Mouse (Mus musculus): ENCODE data around the gene Mustn1. TPM values are rescaled to one million over a fixed set of nuclear protein-coding genes. Genes with fewer than 3 reads are reported as not detected.

Mustn1 gene
- polyA plus RNA-seq, 1 experiment from 2014 or later, result 24.7 TPM

- Histone ChIP-seq H3K27me3 (replicated peaks; ENCODE audit: control insufficient read depth, insufficient read depth, low read length) (no peaks in the 10 kb centered on the region), H3K4me1 (replicated peaks; ENCODE audit: control insufficient read depth, insufficient read depth, low read length) (peaks cover 1% of the 10 kb centered on the region; the same call in 1 of the 2 replicates), H3K4me3 (ENCODE audit: low read depth, low read length) (no peak overlapping the region), H3K36me3 (ENCODE audit: control insufficient read depth, insufficient read depth) (no peaks in the 10 kb centered on the region), H3K9ac (ENCODE audit: low read depth, low read length) (no peak overlapping the region), H3K9me3 (ENCODE audit: control insufficient read depth) (no peaks in the 10 kb centered on the region), H3K4me2 (replicated peaks; ENCODE audit: low read depth) (no peak overlapping the region), H3K27ac (ENCODE audit: low read depth, low read length) (no peak overlapping the region)
- TF ChIP-seq CTCF (IDR thresholded peaks at IDR 0.05; ENCODE audit: low read depth), result no peak
- 47% methylated on average over 10 of the region's 10 CpGs for WGBS
- ATAC-seq, result peak; percentile 65
Observed at GRCm38 (mm10) chr14:30856885-30857507, 22.0 kb upstream of the Mustn1 start.

GRCm38 (mm10) chr14:30857990-30858389, 21.0 kb upstream of the Mustn1 start:
- H3K27me3 ChIP-seq (replicated peaks; ENCODE audit: control insufficient read depth, insufficient read depth, low read length), result no peaks in the 10 kb centered on the region
- WGBS, result 82% methylated on average over 4 of the region's 4 CpGs
- peak; percentile 71 for TF ChIP-seq CTCF (IDR thresholded peaks at IDR 0.05; ENCODE audit: low read depth)
- no peaks in the 10 kb centered on the region for H3K36me3 ChIP-seq (ENCODE audit: control insufficient read depth, insufficient read depth)
- H3K4me3 ChIP-seq (ENCODE audit: low read depth, low read length), result no peak overlapping the region
- H3K4me2 ChIP-seq (replicated peaks; ENCODE audit: low read depth), result no peak overlapping the region
- no peaks in the 10 kb centered on the region for H3K9me3 ChIP-seq (ENCODE audit: control insufficient read depth)
- H3K9ac ChIP-seq (ENCODE audit: low read depth, low read length), result no peak overlapping the region
- ATAC-seq, result no peak
- peaks cover 3% of the 10 kb centered on the region; the same call in 1 of the 2 replicates for H3K4me1 ChIP-seq (replicated peaks; ENCODE audit: control insufficient read depth, insufficient read depth, low read length)
- no peak overlapping the region for H3K27ac ChIP-seq (ENCODE audit: low read depth, low read length)

- peak overlapping the region; percentile 17; the same call in 1 of the 2 replicates for H3K9ac ChIP-seq (ENCODE audit: low read depth, low read length)
- peaks cover 3% of the 10 kb centered on the region; the same call in 1 of the 2 replicates for H3K4me1 ChIP-seq (replicated peaks; ENCODE audit: control insufficient read depth, insufficient read depth, low read length)
- WGBS, result 24% methylated on average over 16 of the region's 16 CpGs
- H3K27ac ChIP-seq (ENCODE audit: low read depth, low read length), result no peak overlapping the region; the same call in none of the 2 replicates
- H3K4me3 ChIP-seq (ENCODE audit: low read depth, low read length), result no peak overlapping the region
- peaks cover 3% of the 10 kb centered on the region; the same call in 1 of the 2 replicates for H3K36me3 ChIP-seq (ENCODE audit: control insufficient read depth, insufficient read depth)
- peak; percentile 71 for ATAC-seq
- TF ChIP-seq CTCF (IDR thresholded peaks at IDR 0.05; ENCODE audit: low read depth), result peak; percentile 25; the same call in 1 of the 2 replicates
- no peaks in the 10 kb centered on the region for H3K27me3 ChIP-seq (replicated peaks; ENCODE audit: control insufficient read depth, insufficient read depth, low read length)
- H3K9me3 ChIP-seq (ENCODE audit: control insufficient read depth), result no peaks in the 10 kb centered on the region
- peak overlapping the region; percentile 37 for H3K4me2 ChIP-seq (replicated peaks; ENCODE audit: low read depth)
Observed at GRCm38 (mm10) chr14:30861421-30862125, 17.4 kb upstream of the Mustn1 start.

- TF ChIP-seq CTCF (IDR thresholded peaks at IDR 0.05; ENCODE audit: low read depth), result no peak
- H3K4me3 ChIP-seq (ENCODE audit: low read depth, low read length), result no peak overlapping the region
- H3K4me1 ChIP-seq (replicated peaks; ENCODE audit: control insufficient read depth, insufficient read depth, low read length), result peaks cover 3% of the 10 kb centered on the region; the same call in 1 of the 2 replicates
- H3K9ac ChIP-seq (ENCODE audit: low read depth, low read length), result 0 out of 2 replicates have a peak overlapping the region, but pooled peaks have one; percentile 17
- no peak for ATAC-seq
- H3K4me2 ChIP-seq (replicated peaks; ENCODE audit: low read depth), result peak overlapping the region; percentile 37; the same call in 1 of the 2 replicates
- peaks cover 6% of the 10 kb centered on the region; the same call in 1 of the 2 replicates for H3K36me3 ChIP-seq (ENCODE audit: control insufficient read depth, insufficient read depth)
- H3K27me3 ChIP-seq (replicated peaks; ENCODE audit: control insufficient read depth, insufficient read depth, low read length), result no peaks in the 10 kb centered on the region
- WGBS, result 63% methylated on average over 9 of the region's 9 CpGs
- no peak overlapping the region; the same call in 1 of the 2 replicates for H3K27ac ChIP-seq (ENCODE audit: low read depth, low read length)
- H3K9me3 ChIP-seq (ENCODE audit: control insufficient read depth), result no peaks in the 10 kb centered on the region
Observed at GRCm38 (mm10) chr14:30862368-30862767, 16.6 kb upstream of the Mustn1 start.

GRCm38 (mm10) chr14:30865311-30865710, 13.7 kb upstream of the Mustn1 start:
- Histone ChIP-seq H3K4me1 (replicated peaks; ENCODE audit: control insufficient read depth, insufficient read depth, low read length) (peaks cover 3% of the 10 kb centered on the region; the same call in 1 of the 2 replicates), H3K27ac (ENCODE audit: low read depth, low read length) (no peak overlapping the region), H3K4me2 (replicated peaks; ENCODE audit: low read depth) (no peak overlapping the region), H3K9ac (ENCODE audit: low read depth, low read length) (no peak overlapping the region), H3K4me3 (ENCODE audit: low read depth, low read length) (no peak overlapping the region), H3K36me3 (ENCODE audit: control insufficient read depth, insufficient read depth) (peaks cover 6% of the 10 kb centered on the region; the same call in 1 of the 2 replicates), H3K9me3 (ENCODE audit: control insufficient read depth) (no peaks in the 10 kb centered on the region), H3K27me3 (replicated peaks; ENCODE audit: control insufficient read depth, insufficient read depth, low read length) (no peaks in the 10 kb centered on the region)
- no peak for ATAC-seq
- WGBS, result 65% methylated on average over 3 of the region's 3 CpGs
- peak; percentile 80 for TF ChIP-seq CTCF (IDR thresholded peaks at IDR 0.05; ENCODE audit: low read depth)

GRCm38 (mm10) chr14:30867042-30867441, 12.0 kb upstream of the Mustn1 start:
- Histone ChIP-seq H3K9me3 (ENCODE audit: control insufficient read depth) (no peaks in the 10 kb centered on the region), H3K4me3 (ENCODE audit: low read depth, low read length) (no peak overlapping the region), H3K27ac (ENCODE audit: low read depth, low read length) (no peak overlapping the region), H3K9ac (ENCODE audit: low read depth, low read length) (no peak overlapping the region), H3K4me1 (replicated peaks; ENCODE audit: control insufficient read depth, insufficient read depth, low read length) (peaks cover under 1% of the 10 kb centered on the region; the same call in 1 of the 2 replicates), H3K36me3 (ENCODE audit: control insufficient read depth, insufficient read depth) (peaks cover 6% of the 10 kb centered on the region; the same call in 1 of the 2 replicates), H3K4me2 (replicated peaks; ENCODE audit: low read depth) (no peak overlapping the region), H3K27me3 (replicated peaks; ENCODE audit: control insufficient read depth, insufficient read depth, low read length) (no peaks in the 10 kb centered on the region)
- 24% methylated on average over 5 of the region's 5 CpGs for WGBS
- ATAC-seq, result peak; percentile 52; the same call in 1 of the 2 replicates
- TF ChIP-seq CTCF (IDR thresholded peaks at IDR 0.05; ENCODE audit: low read depth), result peak; percentile 96

Data from intestine, postnatal 0 days (tissue).